Comparison of ENCODE assay signal across 16 mouse cellular contexts in genomic region chr7:29458889-29459740, GRCm38 (mm10). TPM values are rescaled to one million over a fixed set of nuclear protein-coding genes. Genes with fewer than 3 reads are reported as not detected.
DNase-seq lines count a peak whose midpoint lies in the region; ATAC-seq and TF ChIP-seq lines count a peak whose summit lies in the region.
"Had no signal": no experiment of that assay in that cellular context is flagged by ENCODE, and none has a peak within 500 bp of the region (broad histone marks: within the 10 kb centered on the region; RNA-seq: fewer than 3 reads in every experiment).

No protein-coding gene starts in this region.

- H3K27me3 ChIP-seq in forebrain, postnatal 0 days (ENCODE audit: insufficient read depth, low read length): no peaks in the 10 kb centered on the region
- H3K27me3 ChIP-seq in forebrain, embryonic 16.5 days (replicated peaks; ENCODE audit: control insufficient read depth, insufficient read depth, low read length): no peaks in the 10 kb centered on the region
- H3K27me3 ChIP-seq: embryonic facial prominence, embryonic 15.5 days; lung, embryonic 15.5 days had no signal

- peak; percentile 42; the same call in 1 of the 2 replicates for ATAC-seq in forebrain, postnatal 0 days
- ATAC-seq in forebrain, embryonic 16.5 days: no peak
- ATAC-seq: inflammation-experienced regulatory T-cells, adult 6 months had no signal

- H3K36me3 ChIP-seq in forebrain, postnatal 0 days (ENCODE audit: insufficient read depth): no peaks in the 10 kb centered on the region
- H3K36me3 ChIP-seq in forebrain, embryonic 16.5 days (ENCODE audit: control insufficient read depth, insufficient read depth): no peaks in the 10 kb centered on the region
- H3K36me3 ChIP-seq: embryonic facial prominence, embryonic 15.5 days; lung, embryonic 15.5 days; midbrain, embryonic 12.5 days had no signal

- H3K9me3 ChIP-seq in forebrain, postnatal 0 days (ENCODE audit: low read length): no peaks in the 10 kb centered on the region
- no peaks in the 10 kb centered on the region for H3K9me3 ChIP-seq in forebrain, embryonic 16.5 days (ENCODE audit: control insufficient read depth, low read length)
- H3K9me3 ChIP-seq: embryonic facial prominence, embryonic 15.5 days; G1E; lung, embryonic 15.5 days; midbrain, embryonic 12.5 days had no signal

- no peaks in the 10 kb centered on the region for H3K4me1 ChIP-seq in forebrain, postnatal 0 days (ENCODE audit: insufficient read depth)
- peaks cover 6% of the 10 kb centered on the region; the same call in 1 of the 2 replicates for H3K4me1 ChIP-seq in forebrain, embryonic 16.5 days (replicated peaks; ENCODE audit: control insufficient read depth, insufficient read depth, low read length)

- no peak overlapping the region for H3K27ac ChIP-seq in forebrain, postnatal 0 days (ENCODE audit: low read depth, low read length)
- H3K27ac ChIP-seq in forebrain, embryonic 16.5 days (ENCODE audit: low read length): no peak overlapping the region
- H3K27ac ChIP-seq in left cerebral cortex, adult 2 months: peak overlapping the region; percentile 5; the same call in 1 of the 2 replicates
- H3K27ac ChIP-seq: midbrain, embryonic 12.5 days had no signal

- no peak overlapping the region for H3K4me2 ChIP-seq in forebrain, postnatal 0 days (ENCODE audit: low read depth)
- H3K4me2 ChIP-seq in forebrain, embryonic 16.5 days (ENCODE audit: low read length): no peak overlapping the region
- H3K4me2 ChIP-seq: embryonic facial prominence, embryonic 15.5 days; lung, embryonic 15.5 days; midbrain, embryonic 12.5 days had no signal

- H3K4me3 ChIP-seq in forebrain, postnatal 0 days (ENCODE audit: low read depth, low read length): no peak overlapping the region
- H3K4me3 ChIP-seq in forebrain, embryonic 16.5 days (replicated peaks; ENCODE audit: low read length): no peak overlapping the region
- H3K4me3 ChIP-seq in left cerebral cortex, adult 2 months: no peak overlapping the region
- H3K4me3 ChIP-seq: embryonic facial prominence, embryonic 15.5 days; lung, embryonic 15.5 days; midbrain, embryonic 12.5 days had no signal

- TF ChIP-seq CTCF in forebrain, postnatal 0 days (IDR thresholded peaks at IDR 0.05; ENCODE audit: low read depth): no peak
- TF ChIP-seq CTCF in left cerebral cortex, adult 2 months (IDR thresholded peaks at IDR 0.05): no peak

- no peak overlapping the region for H3K9ac ChIP-seq in forebrain, postnatal 0 days
- H3K9ac ChIP-seq in forebrain, embryonic 16.5 days (replicated peaks; ENCODE audit: low read depth, low read length): no peak overlapping the region
- H3K9ac ChIP-seq: embryonic facial prominence, embryonic 15.5 days; lung, embryonic 15.5 days; midbrain, embryonic 12.5 days had no signal

- intact Hi-C loops in left cerebral cortex, adult 2 months (cut with DNase I): no loop called here
- intact Hi-C loops in left cerebral cortex, postnatal 25 days (cut with DNase I): loop anchor here (1.0 kb wide), 1 partner anchor 38 kb away; no protein-coding TSS in a partner anchor

- WGBS in forebrain, postnatal 0 days: 81% methylated on average over 14 of the region's 14 CpGs
- WGBS in forebrain, embryonic 16.5 days: 83% methylated on average over 14 of the region's 14 CpGs

- DNase-seq in forebrain, postnatal 0 days: no peak
- no peak for DNase-seq in left cerebral cortex, adult 2 months (ENCODE audit: extremely low spot score in 1 of 2, low spot score in 2 of 2)
- DNase-seq in left cerebral cortex, postnatal 25 days (ENCODE audit: low spot score in 2 of 2): no peak
- DNase-seq in brain, adult 2 months (ENCODE audit: low read depth, low spot score): peak; percentile 68
- peak; percentile 71 to 76 for DNase-seq in cerebellum, postnatal 36 days
- DNase-seq in right cerebral cortex, adult 2 months (ENCODE audit: low spot score in 2 of 2): no peak
- no peak for DNase-seq in Muller cell, postnatal 12 days (ENCODE audit: inconsistent ontology term)
- DNase-seq: adrenal gland, postnatal 25 days; left cerebral cortex, postnatal 4 days; thymus, adult 2 months had no signal

RNA-seq across cellular contexts. Expression of gene Sipa1l3, which starts 59.3 kb away (rescaled TPM):
- total RNA-seq in forebrain, postnatal 0 days (2014; rRNA removed): 26.6 and 44.1 TPM in 2 replicates
- 5.7 and 12.1 TPM in 2 replicates for polyA plus RNA-seq in forebrain, postnatal 0 days (2015; fragmentation: Nextera tagmentation; extraction: Ambion mirVana)
- polyA plus RNA-seq in forebrain, embryonic 16.5 days (2015; fragmentation: Nextera tagmentation; extraction: Ambion mirVana): 13.9 and 16.1 TPM in 2 replicates
- 10 to 100 TPM; 51.3 to 61.8 TPM for total RNA-seq in left cerebral cortex, adult 2 months (2021)
- total RNA-seq in left cerebral cortex, postnatal 25 days (2021): 10 to 100 TPM; 55.0 to 60.7 TPM

Comparison
In these comparisons a context has a peak if more than half of its experiments do, and no peak if none do; other contexts are left out.
1. DNase-seq: peak in brain, adult 2 months (single experiment) and cerebellum, postnatal 36 days (2 of 2); none in forebrain, postnatal 0 days (single experiment), left cerebral cortex, adult 2 months (0 of 2), left cerebral cortex, postnatal 25 days (0 of 2), right cerebral cortex, adult 2 months (0 of 2) and Muller cell, postnatal 12 days (single experiment).